Mouse (Mus musculus) erythroblast, embryonic 14.5 days (primary cell): ENCODE results near the gene 9430038I01Rik. TPM values are rescaled to one million over a fixed set of nuclear protein-coding genes. Genes with fewer than 3 reads are reported as not detected.
A peak's percentile ranks its signal among the peaks of the same experiment; 100 is the strongest.
"Not testable (repeated sequence)": the region's sequence is repeated elsewhere in the genome, so short reads cannot be mapped to it uniquely, and the experiment has no call there.

Experiments used
- H3K27me3 ChIP-seq: 2 replicates; pipeline ENCODE4 v1.6.1; 2012; ENCODE audit warnings: inconsistent platforms; ENCODE audit not compliant: control insufficient read depth
- H3K36me3 ChIP-seq: 2 replicates; pipeline ENCODE4 v1.6.1; 2012; ENCODE audit warnings: mild to moderate bottlenecking, inconsistent platforms; ENCODE audit not compliant: control insufficient read depth
- H3K4me1 ChIP-seq: 2 replicates; pipeline ENCODE4 v1.6.1; 2012; ENCODE audit warnings: inconsistent platforms; ENCODE audit not compliant: control insufficient read depth
- H3K4me3 ChIP-seq: replicated peaks from 2 replicates; pipeline ENCODE3; 2012; ENCODE audit warnings: moderate library complexity, mild to moderate bottlenecking, inconsistent platforms
- H3K9me3 ChIP-seq: 2 replicates; pipeline ENCODE4 v1.6.1; 2012; ENCODE audit warnings: low read length, inconsistent platforms, mixed read lengths; ENCODE audit not compliant: control insufficient read depth
- GATA1 ChIP-seq: IDR thresholded peaks from 2 replicates; pipeline ENCODE4 v1.6.1; 2012; ENCODE audit warnings: low read length, inconsistent platforms, mixed read lengths
- TAL1 ChIP-seq: IDR thresholded peaks from 3 replicates; pipeline ENCODE4 v1.6.1; 2012; ENCODE audit warnings: low read length, inconsistent platforms, mixed read lengths
- polyA plus RNA-seq: library from polyadenylated mRNA; stranded (reverse); fragments of >175 nt; gene quantifications from 2 replicates; pipeline ENCODE4 v1.2.3, GENCODE M21; 2012

Gene 9430038I01Rik
- 0.52 and 1.0 TPM in 2 replicates for polyA plus RNA-seq

DNA sequence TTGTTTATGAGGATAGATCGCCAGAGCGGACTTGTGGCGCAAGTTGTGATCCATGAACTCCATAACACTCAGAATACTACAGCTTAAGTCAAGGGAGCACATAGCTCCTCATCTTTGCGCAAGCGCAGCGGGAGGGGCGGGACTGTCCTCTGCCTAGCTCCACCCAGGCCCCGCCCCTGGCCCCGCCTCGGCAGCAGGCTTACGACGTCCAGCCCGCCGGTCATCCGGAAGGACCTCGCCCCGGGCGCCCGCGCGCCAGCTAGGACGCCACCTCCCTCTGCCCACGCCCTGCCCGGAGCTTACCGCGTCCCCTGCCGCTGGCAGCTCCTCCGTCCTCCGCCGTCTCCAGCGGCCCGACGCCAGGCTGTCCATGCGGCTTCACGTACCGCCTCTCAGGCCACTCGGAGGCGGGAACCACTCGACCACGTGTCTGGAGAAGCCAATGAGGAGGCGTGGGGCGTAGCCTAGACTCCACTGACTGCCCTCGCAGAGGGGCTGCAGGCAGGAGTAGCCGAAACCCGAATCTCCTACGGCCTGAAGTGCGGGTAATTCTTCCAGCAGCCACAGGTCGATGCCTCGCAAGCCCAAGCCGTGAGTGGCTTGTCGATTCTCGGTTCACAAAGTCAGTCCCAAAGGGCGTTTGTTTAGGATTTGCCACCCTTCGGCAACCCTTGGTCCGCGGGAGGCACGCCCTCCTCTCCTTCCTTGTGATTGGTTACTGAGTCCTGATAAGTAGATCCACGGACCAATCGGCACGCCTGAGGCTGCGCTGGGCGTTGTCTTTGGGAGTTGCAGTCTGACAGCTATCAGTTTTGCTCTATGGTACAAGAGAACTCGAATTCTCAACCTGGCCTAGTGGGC is at the start of gene 9430038I01Rik:
TSS of gene 9430038I01Rik (minus strand) at position 426 of the 861 bp plus-strand sequence.
- H3K27me3 ChIP-seq, result 0 out of 2 replicates have a peak, but pooled peaks cover 2% of the 10 kb centered on the region
- TF ChIP-seq TAL1 (no peak), GATA1 (peak; percentile 80)
- peaks cover 17% of the 10 kb centered on the region for H3K4me1 ChIP-seq
- no peaks in the 10 kb centered on the region for H3K9me3 ChIP-seq
- H3K36me3 ChIP-seq, result no peaks in the 10 kb centered on the region
- H3K4me3 ChIP-seq, result peak within 1 kb of the TSS; percentile 90

DNA sequence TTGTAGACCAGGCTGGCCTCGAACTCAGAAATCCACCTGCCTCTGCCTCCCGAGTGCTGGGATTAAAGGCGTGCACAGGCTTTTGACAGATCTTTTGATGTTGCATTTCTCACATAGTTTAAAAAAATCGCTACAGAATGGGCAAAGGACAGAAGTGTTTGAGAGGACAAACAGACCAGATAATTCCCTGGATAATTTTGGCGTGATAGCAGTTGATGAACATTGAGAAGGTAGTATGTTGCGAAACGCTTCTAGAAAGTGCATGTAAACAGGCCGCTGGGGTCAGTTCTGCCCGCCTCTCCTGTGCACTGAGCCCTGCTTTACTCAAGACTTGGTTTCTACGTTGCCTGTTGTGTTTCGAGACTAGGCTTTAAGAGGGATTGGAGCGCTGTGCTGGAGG is 34.8 kb upstream of the 9430038I01Rik start:
- Histone ChIP-seq H3K4me3 (no peak overlapping the region), H3K9me3 (no peaks in the 10 kb centered on the region), H3K27me3 (no peaks in the 10 kb centered on the region), H3K36me3 (peaks cover 32% of the 10 kb centered on the region), H3K4me1 (peaks cover 13% of the 10 kb centered on the region)
- TF ChIP-seq GATA1 (no peak), TAL1 (no peak)

DNA sequence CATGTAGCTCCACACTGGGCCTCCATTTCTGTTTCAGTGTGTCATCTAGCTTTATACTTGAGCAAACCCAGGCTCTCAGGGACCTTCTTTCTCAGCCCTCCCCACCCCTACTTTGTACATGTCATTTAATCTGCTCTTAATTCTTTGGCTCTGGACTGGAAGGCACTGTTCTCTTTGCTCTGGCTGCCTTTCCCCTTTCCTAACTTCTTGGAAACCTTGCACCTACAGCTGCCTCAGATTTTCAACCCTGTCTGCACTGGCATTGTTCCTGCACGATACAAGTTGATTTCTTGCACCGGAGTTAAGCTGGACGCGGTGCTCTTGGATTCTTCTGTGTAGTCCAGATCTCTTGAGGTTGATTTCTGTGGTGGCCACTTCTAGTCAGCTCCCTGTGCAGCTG is 32.4 kb upstream of the 9430038I01Rik start:
- no peak for TF ChIP-seq TAL1
- no peak for TF ChIP-seq GATA1
- Histone ChIP-seq H3K9me3 (no peaks in the 10 kb centered on the region), H3K36me3 (peaks cover 16% of the 10 kb centered on the region), H3K4me3 (no peak overlapping the region), H3K4me1 (peaks cover 30% of the 10 kb centered on the region), H3K27me3 (no peaks in the 10 kb centered on the region)

DNA sequence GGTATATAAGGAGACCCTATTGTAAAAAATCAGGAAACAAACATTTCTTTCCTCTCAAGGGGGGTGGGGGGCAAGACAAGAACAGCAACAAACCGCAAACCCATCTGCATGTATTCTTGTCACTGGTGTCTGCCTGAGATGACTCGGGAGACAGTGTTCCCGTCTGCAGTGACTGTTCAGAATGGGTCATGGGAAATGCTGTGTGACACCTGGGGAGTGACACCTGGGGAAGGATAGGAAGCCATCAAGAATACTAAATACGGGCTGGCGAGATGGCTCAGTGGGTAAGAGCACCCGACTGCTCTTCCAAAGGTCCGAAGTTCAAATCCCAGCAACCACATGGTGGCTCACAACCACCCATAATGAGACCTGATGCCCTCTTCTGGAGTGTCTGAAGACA is 28.4 kb upstream of the 9430038I01Rik start:
- Histone ChIP-seq H3K4me1 (peaks cover 48% of the 10 kb centered on the region), H3K4me3 (peak overlapping the region; percentile 90)
- H3K27me3 ChIP-seq, H3K36me3 ChIP-seq, H3K9me3 ChIP-seq: not testable (repeated sequence)

DNA sequence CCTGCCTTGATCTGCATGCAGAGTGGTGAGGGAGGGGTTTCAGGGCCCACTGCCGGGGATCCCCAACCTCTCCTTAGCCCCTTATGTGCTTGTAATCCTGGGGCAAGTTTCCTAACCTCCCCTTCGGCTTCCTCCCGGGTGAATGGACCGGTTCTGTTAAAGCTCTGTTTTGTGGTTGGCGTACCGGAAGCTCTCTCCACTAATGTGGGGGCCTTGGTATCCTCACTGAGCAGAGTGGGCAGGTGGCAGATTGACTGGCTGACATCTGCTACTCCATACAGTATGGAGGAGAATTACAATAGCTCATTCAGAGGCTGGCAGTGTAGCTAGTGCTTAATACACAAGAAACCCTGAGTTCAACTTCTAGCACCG is 27.6 kb upstream of the 9430038I01Rik start:
- Histone ChIP-seq H3K9me3 (no peaks in the 10 kb centered on the region), H3K27me3 (no peaks in the 10 kb centered on the region), H3K4me1 (peaks cover 44% of the 10 kb centered on the region), H3K4me3 (peak overlapping the region; percentile 90), H3K36me3 (no peaks in the 10 kb centered on the region)
- no peak for TF ChIP-seq GATA1
- no peak for TF ChIP-seq TAL1

DNA sequence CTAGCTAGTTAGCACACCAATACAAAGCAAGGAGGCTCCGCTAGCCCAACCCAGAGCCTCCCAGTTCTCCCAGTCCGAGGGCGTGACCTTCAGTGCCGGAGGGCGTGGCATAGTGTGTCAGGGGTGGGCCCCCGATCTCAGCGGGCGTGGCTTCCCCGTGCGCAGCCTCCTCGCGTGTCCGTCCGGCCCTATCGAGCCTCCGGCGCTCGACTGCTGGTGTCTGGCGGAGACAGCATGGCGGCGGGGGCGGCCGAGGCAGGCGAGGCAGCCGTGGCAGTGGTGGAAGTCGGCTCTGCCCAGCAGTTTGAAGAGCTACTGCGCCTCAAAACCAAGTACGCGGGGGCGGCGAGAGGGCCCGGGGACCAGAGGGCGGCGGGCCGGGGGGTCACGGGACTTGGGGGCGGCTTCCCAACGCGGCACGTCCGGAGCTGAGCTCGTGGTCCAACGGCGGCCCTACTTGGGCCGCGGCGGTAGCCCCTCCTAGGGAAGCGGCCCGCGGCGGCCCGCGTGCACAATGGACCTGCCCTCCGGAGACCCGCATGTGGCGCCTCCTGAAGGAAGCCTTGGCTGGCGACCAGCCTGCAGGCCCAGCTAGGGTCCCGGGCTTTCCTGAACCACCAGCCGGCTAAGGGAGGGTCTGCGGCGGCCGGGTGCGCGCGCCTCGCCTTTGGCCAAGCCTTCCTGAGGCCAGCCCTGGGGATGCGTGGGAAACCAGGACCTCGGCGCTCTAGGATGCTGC is 27.0 kb upstream of the 9430038I01Rik start, which contains the start of gene Glrx3:
TSS of gene Glrx3 (plus strand) at position 175 of the 739 bp plus-strand sequence.
- Histone ChIP-seq H3K27me3 (no peaks in the 10 kb centered on the region), H3K4me1 (peaks cover 42% of the 10 kb centered on the region), H3K36me3 (no peaks in the 10 kb centered on the region), H3K9me3 (no peaks in the 10 kb centered on the region), H3K4me3 (peak within 1 kb of the TSS; percentile 90)
- TF ChIP-seq GATA1, result no peak
- no peak for TF ChIP-seq TAL1

DNA sequence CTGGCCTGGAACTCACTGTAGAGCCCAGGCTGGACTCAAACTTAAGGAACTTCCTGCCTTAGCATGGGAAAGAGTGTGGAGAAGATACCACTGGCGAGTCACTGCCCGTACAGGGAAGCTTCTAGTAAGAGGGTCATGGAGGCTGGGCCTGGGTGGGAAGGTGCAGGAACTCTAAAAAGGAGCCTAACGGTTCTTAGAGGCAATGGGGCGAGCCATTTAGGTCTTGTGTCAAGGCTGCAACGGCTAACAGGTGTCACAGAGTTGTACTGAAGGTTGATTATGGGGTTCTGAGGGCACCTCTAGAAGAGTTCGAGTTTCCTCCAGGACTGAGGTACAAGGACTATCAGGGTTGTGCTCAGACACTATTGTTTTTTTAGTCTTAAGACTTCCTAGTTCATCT is 26.3 kb upstream of the 9430038I01Rik start:
- Histone ChIP-seq H3K27me3 (no peaks in the 10 kb centered on the region), H3K9me3 (no peaks in the 10 kb centered on the region), H3K36me3 (no peaks in the 10 kb centered on the region), H3K4me1 (peaks cover 36% of the 10 kb centered on the region), H3K4me3 (peak overlapping the region; percentile 90)
- no peak for TF ChIP-seq GATA1
- no peak for TF ChIP-seq TAL1

DNA sequence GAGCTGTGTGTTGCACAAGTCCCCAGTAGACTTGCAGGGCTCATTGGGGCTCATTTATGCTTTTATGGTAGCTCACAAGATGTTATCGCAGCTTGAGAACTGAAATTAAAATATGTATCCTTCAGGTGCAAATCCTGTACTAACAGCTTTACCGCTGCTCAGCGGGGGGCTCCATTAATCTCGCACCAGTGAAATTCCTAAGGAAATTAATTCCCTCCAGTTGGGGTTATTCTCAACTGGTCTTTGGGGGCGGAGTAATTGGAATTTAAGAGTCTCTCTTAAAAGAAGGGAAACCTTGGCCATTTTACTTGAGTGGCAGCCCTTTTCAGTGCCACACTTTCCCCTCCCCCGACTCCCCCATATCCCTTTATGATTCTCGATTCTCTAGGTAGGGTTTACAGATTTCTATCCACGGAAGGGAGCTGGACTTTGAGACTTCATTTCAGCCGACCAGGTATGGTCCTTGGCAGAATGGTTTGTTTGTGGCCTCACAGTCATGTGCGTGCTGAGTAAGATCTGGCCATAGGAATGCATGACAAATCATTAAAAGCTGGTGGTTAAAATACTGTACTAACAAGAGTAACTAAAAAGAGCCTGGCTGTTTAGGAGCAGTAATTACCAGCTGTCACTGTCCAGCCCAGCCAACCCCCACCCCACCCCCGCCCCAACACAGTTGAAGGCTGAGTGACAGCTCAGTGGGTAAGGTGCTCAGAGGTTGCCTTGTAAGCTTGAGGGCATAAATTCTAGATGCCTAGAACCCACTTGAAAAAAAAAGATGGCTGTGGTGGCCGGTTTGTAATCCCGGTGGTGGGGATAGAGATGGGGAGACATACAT is 21.4 kb upstream of the 9430038I01Rik start:
- H3K4me1 ChIP-seq, result peaks cover 9% of the 10 kb centered on the region
- TF ChIP-seq GATA1 (no peak), TAL1 (no peak)
- no peaks in the 10 kb centered on the region for H3K27me3 ChIP-seq
- H3K36me3 ChIP-seq, result no peaks in the 10 kb centered on the region
- no peak overlapping the region for H3K4me3 ChIP-seq
- no peaks in the 10 kb centered on the region for H3K9me3 ChIP-seq
